Mouse (Mus musculus): Measurements from ENCODE around the gene Nepro.

- TF ChIP-seq CTCF (IDR thresholded peaks at IDR 0.05; ENCODE audit: extremely low read depth, insufficient read depth, low read length) (no peak), POLR2A (IDR thresholded peaks at IDR 0.05; ENCODE audit: extremely low read depth, insufficient read depth, low read length) (no peak)
Measured at GRCm38 (mm10) chr16:44778538-44779147, 54.5 kb downstream of the Nepro start.
